Mouse (Mus musculus) thymus, adult 2 months (tissue): ENCODE results near the gene 6030468B19Rik.

Source experiments
- CTCF ChIP-seq: fragments of 200-500 bp; IDR thresholded peaks from 2 replicates; pipeline ENCODE4 v1.5.1; 2012; ENCODE audit warnings: mild to moderate bottlenecking, control low read depth, low read length, moderate library complexity, borderline replicate concordance; ENCODE audit not compliant: control insufficient read depth, poor library complexity, insufficient read depth; ENCODE audit errors: extremely low read depth
- POLR2A ChIP-seq: fragments of 200-500 bp; IDR thresholded peaks from 2 replicates; pipeline ENCODE4 v1.6.1; 2012; ENCODE audit warnings: mild to moderate bottlenecking, low read length, control low read depth, moderate library complexity; ENCODE audit not compliant: control insufficient read depth, poor library complexity, insufficient read depth; ENCODE audit errors: extremely low read depth

DNA sequence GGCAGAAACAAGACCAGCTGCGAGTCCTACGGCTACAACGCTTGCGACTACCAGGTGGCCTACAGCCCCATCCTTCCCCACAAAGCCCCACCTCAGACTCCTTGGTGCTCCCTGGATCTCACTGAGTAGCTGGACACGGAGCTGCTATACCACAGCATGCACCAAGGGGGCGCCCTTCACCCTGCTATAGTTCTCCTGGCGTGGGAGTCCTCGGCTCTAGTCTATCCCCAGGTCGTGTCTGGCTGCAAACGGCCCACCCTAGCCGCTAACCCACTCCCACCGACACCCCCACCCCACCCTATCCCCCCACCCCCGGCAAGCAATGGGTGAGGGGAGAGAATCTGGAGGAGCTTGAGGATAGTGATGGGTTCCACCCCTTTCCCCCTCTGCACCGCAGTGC is 7.2 kb upstream of the 6030468B19Rik start:
- TF ChIP-seq CTCF (peak; percentile 75), POLR2A (no peak)
